Mouse (Mus musculus) embryo, embryonic 11 days (tissue): ENCODE measurements at regions not wholly inside any gene's neighbourhood (a gene's known extent, or its start where the extent isn't known, plus 50 kb on each side); places are given as distances from the start of the nearest gene placed in this dataset.

ENCODE experiments used
- DNase-seq: peaks from one replicate; pipeline ENCODE4 v3.0.0-alpha.2; 2015

DNA sequence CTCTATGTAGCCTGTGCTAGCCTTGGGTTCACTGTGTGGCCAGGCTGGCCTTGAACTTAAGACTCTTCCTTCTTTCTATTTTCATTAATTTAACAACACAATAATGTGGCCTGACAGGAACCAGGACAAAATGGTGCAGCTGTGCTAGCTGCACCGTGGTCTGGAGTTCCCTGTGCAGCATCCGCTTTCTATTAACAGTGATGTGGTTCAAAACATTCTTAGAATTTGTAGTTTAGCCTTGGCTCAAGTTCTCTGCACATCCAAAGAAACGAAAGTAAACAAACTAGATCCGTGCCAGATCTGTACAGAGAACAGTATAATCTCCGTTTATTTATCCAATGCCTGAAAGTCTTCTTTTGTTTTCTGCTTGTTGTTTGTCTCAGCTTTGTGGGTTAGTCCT is 88.5 kb downstream of the Irx1 start:
- no peak for DNase-seq

DNA sequence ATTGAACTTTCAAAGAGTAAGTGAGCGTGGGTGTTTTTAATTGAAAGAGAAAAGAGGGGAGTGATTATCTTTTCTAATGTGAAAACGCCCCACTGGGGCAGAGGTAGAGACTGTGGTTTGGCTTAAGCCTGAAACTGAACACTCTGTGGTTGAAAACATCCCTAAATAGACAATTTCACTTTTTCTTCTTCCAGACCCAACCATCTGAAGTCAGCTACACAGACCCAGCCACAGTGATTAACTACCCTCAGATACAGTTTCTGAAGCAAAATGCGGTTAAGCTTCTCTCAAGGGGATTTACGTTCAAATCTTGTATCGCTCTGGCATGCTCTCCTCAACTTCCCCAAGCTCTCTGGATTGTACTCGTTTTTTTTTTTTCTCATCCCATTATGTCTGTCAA is 94.8 kb downstream of the Irx1 start:
- no peak for DNase-seq

DNA sequence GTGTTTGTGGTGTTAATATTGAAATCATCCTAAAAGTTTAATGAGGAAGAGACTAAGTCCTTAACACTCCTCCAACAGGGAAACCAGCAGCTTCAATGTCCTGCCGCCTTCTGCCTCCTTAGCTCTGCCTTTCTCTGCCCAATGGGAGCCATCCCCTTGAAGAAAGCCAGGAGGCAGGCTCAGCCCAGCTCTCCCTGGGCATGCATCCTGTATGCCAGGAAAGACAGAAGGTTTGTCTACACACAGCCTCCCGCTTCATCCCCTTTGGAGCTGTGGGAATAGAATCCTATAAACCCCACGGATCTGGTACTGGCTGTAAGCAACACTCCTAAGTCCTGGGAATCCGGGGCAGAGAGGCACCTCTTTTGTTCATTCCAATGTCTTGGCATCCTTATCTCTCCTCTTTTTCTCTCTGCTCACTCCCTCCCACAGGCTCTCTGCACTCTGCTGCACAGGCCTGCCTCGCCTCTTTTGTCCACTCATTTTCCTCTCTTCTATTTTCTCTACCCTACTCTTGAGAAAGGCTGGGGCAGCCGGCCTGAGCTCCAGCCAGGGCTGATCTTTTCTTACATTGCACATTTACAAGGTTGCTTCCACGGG is 110.0 kb downstream of the Irx1 start:
- DNase-seq = no peak

DNA sequence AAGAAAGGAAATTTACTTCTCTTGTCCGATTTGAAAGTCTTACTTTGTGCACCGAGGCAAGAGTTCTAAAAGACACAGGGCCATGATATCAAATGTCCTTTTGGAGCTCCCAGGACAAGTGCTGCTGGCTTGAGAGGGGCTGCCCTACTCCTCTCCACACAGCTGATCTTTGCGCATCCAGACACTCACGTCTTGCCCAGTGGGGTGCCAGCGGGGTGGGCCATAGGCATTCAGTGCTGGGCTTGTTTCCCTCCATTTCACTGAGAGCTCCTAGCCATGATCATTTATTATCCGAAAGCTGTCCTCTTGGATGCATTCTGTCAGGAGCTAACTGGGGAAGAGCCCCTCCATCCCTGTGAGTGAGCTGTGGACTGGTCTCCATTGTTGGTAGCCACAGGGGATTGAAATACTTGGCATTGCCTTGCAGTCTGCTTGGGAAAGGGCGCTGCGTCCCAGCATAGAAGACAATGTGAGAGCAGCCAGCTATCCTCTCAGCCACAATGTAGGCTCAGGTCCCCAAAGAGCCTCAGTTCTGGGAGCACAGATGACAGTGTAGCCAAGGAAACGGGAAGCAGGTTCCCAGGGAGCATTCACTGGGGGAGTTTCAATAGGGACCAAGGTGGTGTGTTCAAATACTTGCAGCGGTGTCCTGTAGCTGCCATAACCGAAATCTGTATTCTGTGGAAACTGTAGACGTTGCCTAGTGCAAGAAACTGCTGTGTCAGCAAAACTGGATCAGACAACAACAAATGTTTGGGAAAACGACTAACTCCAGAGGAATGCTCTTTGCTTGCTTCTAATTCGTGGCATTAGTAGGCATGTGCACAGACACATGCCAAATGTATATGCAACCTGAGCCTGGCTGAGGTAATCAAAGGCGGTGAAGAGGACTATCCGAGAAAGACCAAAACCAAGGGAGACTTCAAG is 159.2 kb downstream of the Irx1 start:
- peak; percentile 13 for DNase-seq

DNA sequence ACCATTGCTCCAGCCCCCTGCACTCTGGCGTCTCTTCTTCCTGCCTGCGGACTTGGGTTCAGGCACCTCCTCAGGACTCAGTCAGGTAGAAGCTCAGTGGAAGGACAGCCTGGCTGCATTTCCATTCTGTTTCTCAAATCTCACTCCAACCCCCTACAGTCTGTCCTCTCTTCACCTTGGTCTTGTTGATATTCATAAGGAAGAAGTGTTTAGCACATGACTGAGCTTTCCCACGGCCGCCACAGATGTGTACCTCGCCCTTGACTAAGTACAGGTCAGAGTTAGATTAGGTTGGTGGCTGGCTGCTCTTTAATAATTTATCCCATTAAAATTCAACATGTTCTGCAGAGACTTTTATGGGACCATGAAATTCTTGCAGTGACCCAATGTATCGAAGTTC is 165.2 kb downstream of the Irx1 start:
- DNase-seq = no peak

DNA sequence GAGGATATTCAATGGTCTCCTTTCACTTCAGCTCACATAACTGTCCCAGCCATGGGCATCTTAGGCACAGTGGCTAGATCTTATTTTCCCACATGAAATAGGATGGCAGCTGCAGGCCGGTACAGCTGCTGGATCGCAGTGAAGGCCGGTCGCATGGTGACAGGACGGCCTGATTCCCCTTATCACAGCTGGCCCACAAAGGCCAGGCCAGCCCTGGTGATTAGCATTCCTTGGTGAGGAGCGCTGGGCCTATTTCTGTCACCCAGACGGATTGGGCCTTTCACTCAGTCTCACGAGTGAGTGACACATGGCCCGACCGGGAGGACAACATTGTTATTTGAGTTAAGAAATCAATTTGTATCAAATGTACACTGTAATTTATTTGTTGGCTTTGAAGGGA is 178.8 kb downstream of the Irx1 start:
- peak; percentile 15 for DNase-seq

DNA sequence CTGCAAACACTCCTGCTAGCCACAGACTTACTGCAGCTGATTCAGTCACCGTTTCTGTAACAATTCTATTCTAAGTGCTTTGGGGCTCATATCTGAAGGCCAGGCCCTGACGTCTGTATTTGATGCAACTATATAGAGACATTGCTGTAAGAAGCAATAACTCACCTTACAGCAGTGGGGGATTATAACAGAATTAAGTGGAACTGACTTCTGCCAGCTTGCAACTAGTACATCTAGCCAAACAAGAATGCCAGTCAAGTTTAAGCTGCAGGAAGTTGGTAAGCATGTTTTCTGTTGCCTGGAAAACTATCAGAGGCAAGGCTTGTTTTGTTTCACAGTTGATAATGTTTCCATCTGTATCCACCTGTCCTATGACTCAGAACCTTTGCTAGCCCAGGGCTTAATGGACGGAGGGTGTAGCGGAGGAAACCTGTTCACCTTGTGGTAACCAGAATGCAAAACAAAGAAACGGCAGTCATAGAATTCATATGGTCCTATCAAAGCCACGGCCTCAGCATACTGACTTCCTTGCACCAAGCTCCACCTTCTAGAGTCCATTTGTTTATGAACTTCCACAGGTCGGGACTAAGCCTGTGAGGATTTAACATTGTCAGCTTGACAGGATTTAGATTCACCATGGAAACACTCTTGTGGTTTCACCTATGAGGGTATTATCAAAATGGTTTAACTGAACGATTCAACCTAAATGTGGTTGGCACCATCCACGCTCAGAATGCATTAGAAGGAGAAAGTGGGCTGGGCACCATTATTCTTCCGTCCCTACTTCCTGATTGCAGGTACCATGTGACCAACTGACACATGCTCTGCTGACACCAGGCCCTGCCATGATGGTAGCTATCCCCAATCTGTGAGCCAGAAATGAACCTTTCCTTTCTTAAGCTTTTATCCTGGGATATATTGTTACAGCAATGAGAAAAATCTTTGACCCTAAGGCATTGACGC is 216.2 kb downstream of the Irx1 start:
- DNase-seq = no peak

DNA sequence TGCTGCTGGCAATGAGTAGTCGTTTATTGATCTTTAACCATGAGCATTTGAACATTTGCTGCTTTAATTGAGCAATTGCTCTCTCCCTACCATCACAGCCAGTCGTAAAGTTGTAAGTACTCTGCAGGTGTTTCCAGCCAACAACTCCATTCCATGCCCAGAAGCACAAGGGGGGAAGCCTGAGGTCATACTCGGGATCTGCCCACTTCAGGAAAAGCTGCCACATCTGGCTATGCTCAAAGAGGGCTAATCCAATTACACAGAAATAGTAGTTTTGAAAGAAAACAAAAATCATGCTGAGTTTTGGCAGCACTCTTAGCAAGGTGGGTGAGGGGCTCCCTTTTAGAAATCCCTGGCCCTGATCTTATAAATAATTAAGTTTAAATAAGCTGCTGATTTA is 217.0 kb downstream of the Irx1 start:
- DNase-seq = peak; percentile 52

DNA sequence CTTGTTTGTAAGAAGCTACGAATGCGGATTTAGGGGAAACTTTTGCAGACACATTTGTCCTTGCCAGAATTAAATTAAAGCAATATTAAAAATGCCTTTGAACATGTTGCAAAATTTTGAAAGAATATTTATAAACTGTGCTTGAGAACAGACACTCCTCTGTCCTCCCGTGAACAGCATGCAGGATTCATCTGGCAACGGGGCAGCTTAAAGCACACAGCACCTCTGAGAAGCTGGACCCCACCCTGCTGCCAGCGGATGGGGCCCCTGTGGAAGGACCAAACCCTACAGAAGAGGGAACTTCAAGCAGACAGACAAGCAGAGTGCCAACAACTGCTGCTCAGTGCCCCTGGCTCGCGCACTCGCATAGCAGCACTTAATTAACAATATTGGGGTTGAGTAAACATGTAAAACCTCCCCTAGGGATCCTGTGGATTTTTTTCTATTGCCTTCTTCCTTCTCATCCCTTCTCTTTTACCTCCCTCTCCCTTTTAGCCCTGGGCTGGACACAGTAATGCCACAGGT is 226.6 kb downstream of the Irx1 start:
- DNase-seq = no peak

DNA sequence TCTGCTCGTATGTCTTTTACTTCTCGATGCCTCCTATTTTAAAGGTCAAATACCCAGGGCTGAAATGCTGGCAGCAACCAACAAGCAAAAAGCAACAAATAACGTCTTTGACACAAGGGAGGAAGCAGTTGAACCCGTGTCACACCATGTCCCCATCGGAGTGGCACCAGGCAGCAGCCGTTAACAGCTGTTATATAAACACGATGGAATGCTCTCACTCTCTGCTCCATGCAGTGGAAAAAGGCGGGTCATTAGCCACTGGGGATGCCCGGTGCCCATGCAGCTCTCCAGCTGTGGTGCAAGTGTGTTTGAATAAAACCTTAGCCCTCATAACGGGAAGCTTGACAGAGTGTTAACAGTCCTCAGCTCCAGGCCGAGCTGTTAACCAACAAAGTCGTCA is 229.3 kb downstream of the Irx1 start:
- peak; percentile 18 for DNase-seq

DNA sequence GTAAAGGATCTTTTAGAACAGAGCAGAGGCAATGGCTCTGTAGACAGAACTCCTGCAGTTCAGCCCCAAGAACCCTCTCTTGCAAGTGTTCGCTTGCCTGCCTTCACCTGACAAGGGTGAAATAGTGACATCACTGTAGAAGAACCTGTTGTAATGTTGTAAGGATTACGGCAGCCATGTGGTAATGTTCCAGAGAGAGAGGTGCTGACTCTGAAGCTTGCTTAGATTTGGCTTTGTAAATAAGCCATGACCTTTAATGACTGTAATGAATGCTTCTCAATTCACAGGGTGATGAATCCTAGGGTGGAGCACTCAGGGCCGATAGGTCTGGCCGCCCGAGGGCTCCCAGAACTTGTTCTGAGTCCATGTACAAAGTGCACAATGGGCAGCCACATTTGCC is 230.2 kb downstream of the Irx1 start:
- DNase-seq = no peak

DNA sequence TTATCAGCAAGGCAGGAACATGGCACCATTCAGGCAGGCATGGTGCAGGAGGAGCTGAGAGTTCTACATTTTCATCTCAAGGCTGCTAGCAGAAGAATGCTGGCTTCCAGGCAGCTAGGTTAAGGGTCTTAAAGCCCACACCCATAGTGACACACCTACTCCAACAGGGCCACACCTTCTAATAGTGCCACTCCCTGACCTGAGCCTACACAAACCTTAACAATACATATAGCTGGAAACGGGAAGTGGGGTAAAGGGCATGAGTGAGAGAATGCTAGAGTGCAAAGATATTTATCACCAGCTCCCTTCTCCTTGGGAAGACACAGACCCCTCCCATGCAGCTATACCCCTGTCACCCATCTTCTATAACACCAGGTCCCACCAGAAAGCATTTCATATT is 230.6 kb downstream of the Irx1 start:
- DNase-seq = no peak

DNA sequence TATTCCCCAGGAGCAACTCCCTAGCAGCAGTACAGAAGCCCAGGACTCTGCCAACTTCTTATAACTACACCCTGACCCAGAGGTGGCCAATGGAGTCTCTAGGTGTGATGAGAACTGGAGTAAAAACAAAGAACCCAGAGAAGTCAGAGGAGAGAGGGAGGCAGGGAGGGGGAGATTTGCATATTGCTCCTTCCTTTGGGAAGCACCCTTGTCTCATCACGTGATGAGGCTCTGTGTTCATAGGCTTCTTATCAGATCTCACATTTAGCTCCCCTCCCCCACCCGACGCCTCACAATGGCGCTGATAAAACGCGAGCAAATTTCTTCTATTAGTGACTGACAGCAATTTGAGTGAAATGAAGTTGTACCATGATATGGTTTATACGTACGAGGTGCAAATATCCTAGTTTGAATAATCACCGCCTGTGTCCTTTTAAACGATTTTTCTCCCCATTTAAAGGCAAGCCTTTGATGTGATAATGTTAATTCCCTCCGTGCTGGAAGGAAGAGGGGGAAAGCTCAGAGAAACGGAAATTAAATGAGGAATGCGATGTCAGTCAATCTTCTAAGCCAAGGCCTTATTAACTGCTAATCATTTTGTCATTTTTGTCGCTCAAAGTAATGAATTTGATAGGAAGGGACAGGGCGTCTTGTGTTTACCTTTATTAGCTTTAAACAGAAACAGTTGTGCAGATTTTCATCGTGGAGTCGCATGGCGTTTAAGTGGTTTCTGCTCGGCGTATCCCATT is 273.3 kb downstream of the Irx1 start:
- peak; percentile 62 for DNase-seq

DNA sequence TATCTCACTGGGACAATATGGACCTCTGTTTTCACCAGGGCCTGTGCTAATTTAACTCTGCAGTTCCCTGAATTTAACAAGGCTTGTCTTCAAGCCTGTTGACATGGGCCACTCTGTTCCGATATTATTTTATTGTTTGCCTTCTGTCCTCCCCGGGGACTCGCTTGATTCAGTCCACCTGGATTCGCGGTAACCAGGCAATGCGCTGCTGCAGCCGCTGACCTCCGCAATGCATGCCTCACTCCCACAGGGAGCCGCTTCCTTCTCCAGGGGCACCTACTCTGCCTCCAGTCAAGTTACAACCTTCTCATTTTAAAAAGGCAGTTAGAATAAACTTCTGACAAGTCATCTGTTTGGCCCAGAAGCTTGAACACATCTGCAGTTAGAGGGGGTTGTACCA is 274.3 kb downstream of the Irx1 start:
- peak; percentile 37 for DNase-seq

DNA sequence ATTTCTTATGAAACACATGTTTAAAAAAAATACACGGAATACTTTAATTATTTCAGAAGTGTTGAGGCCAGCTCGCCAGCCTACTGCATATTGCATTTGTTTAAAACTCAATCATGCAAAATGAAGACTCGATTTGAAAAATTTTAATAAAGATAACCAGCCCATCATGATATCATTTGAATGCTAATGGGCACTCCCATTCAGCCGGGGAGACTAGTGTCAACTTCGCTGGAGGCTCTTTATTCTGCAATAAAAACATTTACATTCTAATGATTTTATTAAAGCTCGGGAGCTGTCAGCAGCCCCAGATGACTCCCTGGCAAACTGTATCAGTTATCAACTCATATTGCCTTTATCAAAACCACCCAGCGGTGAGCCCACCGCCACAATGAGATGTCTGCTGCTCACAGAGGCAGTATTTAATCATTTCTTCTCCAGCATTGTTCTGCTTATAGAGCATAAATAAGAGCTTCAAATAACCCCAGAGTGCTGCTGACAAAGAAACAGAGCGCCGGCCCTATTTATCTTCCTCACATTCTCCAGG is 287.4 kb downstream of the Irx1 start:
- no peak for DNase-seq

DNA sequence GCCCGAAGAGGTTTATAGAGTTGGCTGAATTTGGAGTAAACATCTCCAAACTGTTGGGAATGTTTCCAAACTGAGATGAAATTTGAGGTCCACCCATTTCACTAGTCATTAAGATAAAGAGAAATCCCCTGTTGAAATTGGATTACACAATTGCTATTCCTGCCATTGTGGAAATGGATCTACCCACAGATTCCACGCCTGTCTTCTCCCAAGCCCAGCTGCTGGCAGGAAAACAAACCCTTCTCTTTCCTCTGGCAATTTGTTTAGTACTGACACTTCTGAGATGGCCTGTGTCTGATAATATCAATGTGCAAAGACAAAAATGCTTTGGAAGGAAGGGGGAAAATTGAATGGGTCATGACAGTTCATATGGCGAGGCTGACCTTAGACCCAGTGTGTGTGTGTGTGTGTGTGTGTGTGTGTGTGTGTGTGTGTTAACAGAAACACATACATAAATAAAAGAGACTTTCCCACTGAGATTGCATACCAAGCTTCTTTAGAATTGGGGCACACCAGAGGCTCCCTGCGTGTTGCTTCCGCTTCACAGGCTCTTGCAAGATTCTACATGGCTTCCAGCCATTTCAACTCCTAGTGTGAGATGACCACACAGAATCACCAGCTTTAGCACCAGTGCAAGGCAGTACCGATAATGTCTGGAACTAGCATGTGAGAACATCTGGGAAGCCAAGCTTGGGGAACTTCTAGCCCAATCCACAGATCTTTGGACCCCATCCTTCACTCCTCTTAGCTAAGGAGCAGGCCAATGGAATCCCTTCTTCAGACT is 293.4 kb downstream of the Irx1 start:
- DNase-seq = no peak

DNA sequence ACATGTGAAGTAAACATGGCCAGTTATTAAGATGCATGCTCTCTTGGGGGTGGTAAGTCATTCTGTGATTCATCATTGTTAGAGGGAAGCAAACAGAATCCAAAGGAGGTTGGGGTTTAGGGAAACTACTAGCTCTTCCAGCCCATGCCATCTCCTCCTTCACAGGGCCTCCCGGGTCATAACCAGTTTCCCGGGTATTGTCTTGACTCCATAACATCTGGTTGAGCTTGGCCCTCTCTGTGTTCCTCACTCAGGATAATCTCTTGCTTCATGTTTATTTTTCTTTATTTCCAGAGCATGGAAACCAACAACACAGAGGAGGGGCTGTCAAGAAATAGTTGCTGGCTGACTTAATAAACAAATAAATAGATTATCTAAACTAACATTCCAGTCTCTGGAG is 295.3 kb downstream of the Irx1 start:
- no peak for DNase-seq

DNA sequence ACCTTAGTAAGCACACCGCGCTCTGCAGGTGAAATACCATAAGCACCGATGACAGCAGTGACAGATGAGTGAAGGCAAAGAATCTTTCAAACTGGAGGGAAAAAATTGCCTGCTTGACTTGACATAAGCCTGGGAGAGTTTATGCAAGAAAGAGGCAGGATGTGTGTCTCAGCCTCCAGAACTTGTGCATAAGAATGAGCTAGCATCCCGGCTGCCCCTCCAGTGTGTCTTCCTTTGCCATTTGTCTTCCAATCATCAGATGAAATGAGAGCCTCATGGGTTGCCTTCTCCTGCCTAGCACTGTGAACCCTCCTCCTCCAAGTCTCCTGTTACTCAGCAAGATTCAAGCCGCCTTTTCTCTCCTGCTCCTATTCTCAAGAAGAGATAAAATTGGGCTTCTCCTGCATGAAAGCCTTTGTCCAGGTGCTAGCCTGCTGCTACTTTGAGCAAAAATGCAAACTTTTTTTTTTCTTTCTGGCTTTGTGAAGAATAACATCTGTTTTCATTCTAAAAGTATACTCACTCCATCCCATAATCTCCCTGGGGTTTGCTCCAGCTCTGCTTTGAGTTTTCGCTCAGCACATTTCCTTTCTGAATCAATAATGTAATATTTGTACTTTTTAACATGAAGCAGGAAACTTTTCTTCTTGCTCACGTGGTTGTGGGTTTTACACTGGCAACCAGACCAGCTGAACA is 298.2 kb downstream of the Irx1 start:
- peak; percentile 26 for DNase-seq

DNA sequence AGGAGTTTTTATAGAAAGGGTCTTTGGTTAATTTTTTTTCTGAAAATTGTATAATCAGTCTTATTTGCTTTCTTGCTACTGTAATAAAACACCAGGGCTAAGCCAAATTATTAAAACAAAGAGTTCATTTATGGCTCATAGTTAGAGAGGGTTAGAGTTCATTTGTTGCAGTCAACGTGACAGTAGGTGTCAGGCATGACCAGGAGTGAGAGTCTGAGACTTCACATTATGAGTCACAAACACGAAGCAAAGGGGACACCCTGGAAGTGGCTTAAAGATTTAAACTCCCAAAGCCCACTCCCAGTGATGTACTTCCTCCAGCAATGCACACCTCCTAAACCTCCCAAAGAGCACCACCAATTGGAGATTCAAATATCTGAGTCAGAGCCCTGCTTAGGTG is 305.6 kb downstream of the Irx1 start:
- no peak for DNase-seq

DNA sequence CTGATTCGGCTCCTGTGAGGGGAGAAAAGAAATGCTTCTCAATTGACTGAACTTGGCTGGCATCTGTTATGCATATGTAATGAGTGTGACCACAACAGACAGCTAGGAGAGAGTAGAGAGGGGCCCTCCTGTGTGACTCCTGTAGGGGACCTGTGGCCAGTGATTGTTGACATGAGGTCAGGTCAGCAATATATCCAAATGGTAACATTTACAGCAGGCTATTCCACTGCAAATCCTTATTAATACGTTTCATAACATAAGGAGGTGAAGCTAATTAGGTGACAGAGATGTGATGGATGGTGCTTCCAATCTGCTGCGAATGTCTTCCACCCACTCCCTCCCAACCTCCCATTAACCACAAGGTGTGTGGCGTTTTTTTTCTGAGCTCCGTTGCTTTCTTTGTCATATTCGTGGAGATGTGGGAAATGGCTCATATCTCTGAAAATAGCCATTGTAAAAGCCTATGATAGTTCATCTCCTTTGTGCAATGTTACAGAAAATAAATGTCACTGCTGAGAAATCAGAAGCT is 309.5 kb downstream of the Irx1 start:
- no peak for DNase-seq
